Mouse (Mus musculus): Measurements from ENCODE around the gene Rbm48. TPM values are rescaled to one million over a fixed set of nuclear protein-coding genes. Genes with fewer than 3 reads are reported as not detected.
"Not testable (repeated sequence)": the region's sequence is repeated elsewhere in the genome, so short reads cannot be mapped to it uniquely, and the experiment has no call there.

Rbm48 gene
- 8.4 and 9.0 TPM in 2 replicates for polyA plus RNA-seq (2016; fragmentation: Nextera tagmentation; extraction: Ambion mirVana)

GRCm38 (mm10) chr5:3596399-3596766, at the start of gene Rbm48:
Rbm48 (minus strand) TSS chr5:3596585.
- H3K4me2 ChIP-seq = peak within 1 kb of the TSS; percentile 75
- H3K4me3 ChIP-seq = peak within 1 kb of the TSS; percentile 78
- peaks cover 25% of the 10 kb centered on the region for H3K4me1 ChIP-seq
- peak; percentile 71 for ATAC-seq
- under 1% methylated on average over 31 of the region's 31 CpGs for WGBS (ENCODE audit: insufficient replicate concordance)
- H3K9ac ChIP-seq = peak within 1 kb of the TSS; percentile 74
- H3K27me3 ChIP-seq (replicated peaks) = no peaks in the 10 kb centered on the region
- H3K9me3 ChIP-seq (replicated peaks) = no peaks in the 10 kb centered on the region
- H3K36me3 ChIP-seq = peaks cover 21% of the 10 kb centered on the region
- H3K27ac ChIP-seq = peak within 1 kb of the TSS; percentile 63

DNA sequence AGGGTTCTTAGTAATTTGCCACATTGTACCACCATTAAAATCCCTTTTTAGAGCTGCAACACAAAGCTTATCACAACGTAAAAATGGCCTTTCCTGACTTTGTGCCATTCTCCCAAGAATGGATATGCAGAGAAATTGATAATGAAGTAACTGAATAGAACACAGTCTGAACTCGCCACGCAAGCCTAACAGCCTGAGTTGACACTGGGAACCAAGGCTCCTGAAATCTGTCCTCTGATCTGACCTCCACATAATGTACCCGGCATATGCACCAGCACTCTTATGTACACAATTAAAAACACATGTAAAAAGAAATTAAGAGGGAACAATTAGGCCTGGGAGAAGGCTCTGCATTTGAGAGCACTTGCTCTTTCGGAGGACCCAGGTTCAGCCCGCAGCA, 48.9 kb upstream of the Rbm48 start:
- Histone ChIP-seq H3K36me3 (peaks cover 50% of the 10 kb centered on the region), H3K4me1 (peaks cover 30% of the 10 kb centered on the region), H3K9ac (no peak overlapping the region), H3K27ac (no peak overlapping the region), H3K9me3 (replicated peaks) (no peaks in the 10 kb centered on the region), H3K4me3 (no peak overlapping the region), H3K27me3 (replicated peaks) (no peaks in the 10 kb centered on the region), H3K4me2 (peak overlapping the region; percentile 32)
- ATAC-seq = no peak
- 84% methylated on average over 6 of the region's 6 CpGs for WGBS (ENCODE audit: insufficient replicate concordance)

DNA sequence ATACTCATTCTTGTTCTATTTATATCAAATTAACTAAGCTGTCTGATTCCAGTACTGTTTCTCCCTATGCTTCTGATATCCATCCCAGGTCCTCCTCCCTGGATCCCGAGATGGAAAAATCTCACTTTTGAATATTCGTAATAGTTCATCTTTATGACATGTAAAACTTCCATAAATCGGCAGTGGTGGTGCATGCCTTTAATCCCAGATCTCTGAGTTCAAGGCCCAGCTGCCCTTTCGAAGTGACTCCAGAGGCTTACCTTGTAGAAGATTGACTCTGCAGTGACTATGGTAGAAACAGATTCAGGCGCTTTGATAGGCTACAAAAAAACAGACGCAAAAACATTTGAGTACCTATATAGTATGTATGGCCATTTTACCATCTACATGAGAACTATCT, 48.2 kb upstream of the Rbm48 start:
- Histone ChIP-seq H3K4me2 (no peak overlapping the region), H3K9me3 (replicated peaks) (no peaks in the 10 kb centered on the region), H3K36me3 (peaks cover 55% of the 10 kb centered on the region), H3K4me1 (peaks cover 29% of the 10 kb centered on the region), H3K4me3 (no peak overlapping the region), H3K27me3 (replicated peaks) (no peaks in the 10 kb centered on the region), H3K27ac (no peak overlapping the region), H3K9ac (no peak overlapping the region)
- no peak for ATAC-seq
- 87% methylated on average over 6 of the region's 6 CpGs for WGBS (ENCODE audit: insufficient replicate concordance)

DNA sequence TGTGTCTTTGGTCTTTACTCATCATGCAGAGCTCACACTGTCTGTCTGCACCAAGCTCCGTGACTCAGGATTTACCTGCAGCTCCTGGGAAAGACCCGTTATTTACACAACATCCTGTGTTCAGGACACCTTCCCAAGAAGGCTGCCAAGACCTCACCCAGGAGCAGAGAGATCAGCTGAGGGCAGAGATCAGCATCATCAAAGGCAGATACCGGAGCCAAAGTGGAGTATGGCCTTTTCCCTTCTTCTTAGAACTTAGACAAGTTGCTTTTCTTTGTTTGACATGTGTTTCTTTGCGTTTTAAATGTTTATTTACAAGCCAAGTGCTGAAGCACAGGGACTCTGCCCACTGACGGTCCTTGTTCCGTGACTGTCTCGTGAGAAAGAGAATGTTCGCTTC, 38.9 kb upstream of the Rbm48 start:
- Histone ChIP-seq H3K4me2 (no peak overlapping the region), H3K27me3 (replicated peaks) (no peaks in the 10 kb centered on the region), H3K4me3 (no peak overlapping the region), H3K27ac (no peak overlapping the region), H3K36me3 (peaks cover 30% of the 10 kb centered on the region), H3K9me3 (replicated peaks) (no peaks in the 10 kb centered on the region), H3K9ac (no peak overlapping the region), H3K4me1 (peaks cover 18% of the 10 kb centered on the region)
- 77% methylated on average over 8 of the region's 8 CpGs for WGBS (ENCODE audit: insufficient replicate concordance)
- no peak for ATAC-seq

DNA sequence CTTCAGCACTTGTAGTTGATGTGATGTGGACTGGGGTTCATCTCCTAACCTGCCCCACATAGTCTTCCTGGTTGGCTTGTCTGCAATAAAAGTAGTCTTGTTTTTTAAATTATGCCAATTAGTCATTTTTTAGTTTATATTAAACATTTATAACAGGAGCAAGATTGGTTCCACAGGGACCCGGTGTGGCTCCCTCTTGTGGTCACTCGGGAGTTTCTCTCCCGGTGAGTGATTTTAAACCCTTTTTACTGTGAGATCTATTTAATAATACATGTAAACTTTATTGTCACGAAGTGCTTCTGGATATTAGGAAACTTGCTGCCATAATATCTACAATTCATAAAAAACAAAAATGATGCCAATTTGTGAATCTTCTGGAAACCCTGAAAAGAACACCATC, 37.6 kb upstream of the Rbm48 start:
- no peak overlapping the region for H3K27ac ChIP-seq
- H3K9ac ChIP-seq = no peak overlapping the region
- no peak overlapping the region for H3K4me2 ChIP-seq
- WGBS (ENCODE audit: insufficient replicate concordance) = 64% methylated on average over 4 of the region's 4 CpGs
- H3K4me3 ChIP-seq = no peak overlapping the region
- ATAC-seq = no peak
- peaks cover 21% of the 10 kb centered on the region for H3K4me1 ChIP-seq
- no peaks in the 10 kb centered on the region for H3K9me3 ChIP-seq (replicated peaks)
- peaks cover 26% of the 10 kb centered on the region; the same call in 1 of the 2 replicates for H3K36me3 ChIP-seq
- H3K27me3 ChIP-seq (replicated peaks) = no peaks in the 10 kb centered on the region

GRCm38 (mm10) chr5:3633315-3633714, 36.9 kb upstream of the Rbm48 start:
- H3K9ac ChIP-seq = no peak overlapping the region
- ATAC-seq = no peak
- no peak overlapping the region for H3K27ac ChIP-seq
- no peak overlapping the region for H3K4me2 ChIP-seq
- H3K36me3 ChIP-seq = peaks cover 26% of the 10 kb centered on the region; the same call in 1 of the 2 replicates
- H3K4me3 ChIP-seq = no peak overlapping the region
- peaks cover 21% of the 10 kb centered on the region for H3K4me1 ChIP-seq
- 89% methylated on average over 13 of the region's 13 CpGs for WGBS (ENCODE audit: insufficient replicate concordance)
- no peaks in the 10 kb centered on the region for H3K9me3 ChIP-seq (replicated peaks)
- no peaks in the 10 kb centered on the region for H3K27me3 ChIP-seq (replicated peaks)

DNA sequence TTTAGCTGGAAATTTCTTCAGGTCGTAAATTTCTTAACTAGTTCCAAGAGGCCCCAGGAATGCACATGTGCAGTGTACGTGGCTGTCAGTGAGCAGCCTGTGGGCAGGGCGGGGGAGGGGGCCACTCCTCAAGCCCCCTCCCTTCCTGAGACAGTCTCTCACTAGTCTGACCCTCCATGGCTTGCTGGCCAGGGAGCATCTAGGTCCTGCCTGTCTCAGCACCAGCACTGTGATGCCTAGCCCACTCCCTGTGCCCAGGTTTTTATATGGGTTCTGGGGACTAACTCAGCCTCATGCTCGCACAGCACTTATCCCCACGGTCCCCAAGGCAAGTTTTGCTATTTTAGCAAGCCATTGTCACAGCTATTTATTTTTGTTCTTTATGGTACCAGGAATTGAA, 35.9 kb upstream of the Rbm48 start:
- Histone ChIP-seq H3K36me3 (peaks cover 26% of the 10 kb centered on the region; the same call in 1 of the 2 replicates), H3K9me3 (replicated peaks) (no peaks in the 10 kb centered on the region), H3K4me3 (no peak overlapping the region), H3K27ac (no peak overlapping the region), H3K4me1 (peaks cover 21% of the 10 kb centered on the region), H3K4me2 (no peak overlapping the region), H3K9ac (no peak overlapping the region), H3K27me3 (replicated peaks) (no peaks in the 10 kb centered on the region)
- ATAC-seq = peak; percentile 40; the same call in 1 of the 2 replicates
- 70% methylated on average over 5 of the region's 5 CpGs for WGBS (ENCODE audit: insufficient replicate concordance)

DNA sequence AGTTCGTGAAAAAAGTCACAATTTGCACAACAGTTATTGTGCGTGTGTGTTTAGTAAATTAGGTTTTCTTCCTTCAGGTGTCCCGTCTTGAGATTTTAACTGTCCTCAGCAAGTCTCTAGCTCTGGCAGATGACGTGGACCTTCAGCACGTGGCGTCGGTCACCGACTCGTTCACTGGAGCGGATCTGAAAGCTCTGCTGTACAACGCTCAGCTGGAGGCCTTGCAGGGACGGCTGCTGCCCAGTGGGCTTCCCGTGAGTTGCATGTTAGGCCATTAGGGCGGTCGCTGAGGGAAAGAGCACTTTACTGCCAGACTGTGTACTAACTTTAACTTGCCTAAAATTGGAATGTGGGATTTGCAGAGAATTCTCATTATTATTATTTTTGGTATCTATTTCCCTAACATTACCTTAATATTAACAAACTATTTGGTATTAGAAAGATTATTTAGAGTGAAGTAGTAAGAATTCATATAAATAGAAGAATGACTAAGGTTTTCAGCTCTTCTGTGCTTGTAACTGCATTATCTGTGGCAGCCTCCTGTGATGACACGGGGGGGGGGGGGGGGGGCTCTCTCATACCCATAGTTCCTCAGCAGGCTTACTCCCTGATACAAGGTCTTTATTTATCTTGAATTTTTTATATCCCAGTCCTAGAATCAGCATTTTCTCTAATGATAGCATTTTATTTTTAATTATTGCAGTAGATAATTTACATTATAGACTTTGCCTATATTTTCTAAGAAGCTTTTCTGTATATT, 35.3 kb upstream of the Rbm48 start:
- H3K4me2 ChIP-seq = no peak overlapping the region
- WGBS (ENCODE audit: insufficient replicate concordance) = 72% methylated on average over 16 of the region's 16 CpGs
- no peaks in the 10 kb centered on the region for H3K27me3 ChIP-seq (replicated peaks)
- no peak overlapping the region for H3K27ac ChIP-seq
- peaks cover 21% of the 10 kb centered on the region for H3K4me1 ChIP-seq
- ATAC-seq = peak; percentile 50; the same call in 1 of the 2 replicates
- H3K9ac ChIP-seq = no peak overlapping the region
- no peaks in the 10 kb centered on the region for H3K9me3 ChIP-seq (replicated peaks)
- H3K36me3 ChIP-seq = peaks cover 26% of the 10 kb centered on the region; the same call in 1 of the 2 replicates
- no peak overlapping the region for H3K4me3 ChIP-seq

DNA sequence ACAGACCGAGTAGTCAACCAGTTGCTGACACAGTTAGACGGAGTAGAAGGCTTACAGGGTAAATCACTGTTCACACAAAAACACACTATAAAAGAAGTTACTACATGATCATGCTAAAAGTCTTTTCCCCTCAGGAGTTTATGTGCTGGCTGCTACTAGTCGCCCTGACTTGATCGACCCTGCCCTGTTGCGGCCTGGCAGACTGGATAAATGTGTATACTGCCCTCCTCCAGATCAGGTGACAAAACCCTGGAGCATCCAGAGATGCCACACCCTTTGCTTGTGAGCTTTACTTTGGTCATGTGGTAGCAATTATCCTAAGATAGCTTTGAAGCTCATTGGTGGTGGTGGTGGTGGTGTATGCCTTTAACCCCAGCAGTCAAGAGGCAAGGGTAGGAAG, 33.7 kb upstream of the Rbm48 start:
- no peak overlapping the region for H3K9ac ChIP-seq
- H3K9me3 ChIP-seq (replicated peaks) = no peaks in the 10 kb centered on the region
- 84% methylated on average over 5 of the region's 5 CpGs for WGBS (ENCODE audit: insufficient replicate concordance)
- no peak for ATAC-seq
- H3K27ac ChIP-seq = no peak overlapping the region
- H3K4me2 ChIP-seq = no peak overlapping the region
- H3K4me3 ChIP-seq = no peak overlapping the region
- H3K4me1 ChIP-seq = peaks cover 21% of the 10 kb centered on the region
- no peaks in the 10 kb centered on the region for H3K27me3 ChIP-seq (replicated peaks)
- H3K36me3 ChIP-seq = peaks cover 24% of the 10 kb centered on the region

DNA sequence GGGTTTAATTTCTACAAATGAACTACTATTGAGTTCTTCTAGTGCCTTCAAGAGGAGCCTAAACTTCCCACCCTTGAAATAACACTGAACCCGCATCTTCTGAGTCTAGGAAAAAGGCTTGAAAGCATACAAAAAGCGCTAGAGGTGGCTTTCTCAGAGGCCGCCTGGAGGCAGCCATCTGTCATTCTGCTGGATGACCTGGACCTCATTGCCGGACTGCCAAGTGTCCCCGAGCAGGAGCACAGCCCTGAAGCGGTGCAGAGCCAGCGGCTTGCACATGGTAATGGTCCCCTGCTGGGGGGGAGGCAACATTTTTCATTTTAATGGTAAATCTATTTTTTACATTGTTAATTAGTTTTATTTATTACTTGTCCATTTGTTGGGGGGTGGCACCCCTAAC, 24.1 kb upstream of the Rbm48 start:
- WGBS (ENCODE audit: insufficient replicate concordance) = 79% methylated on average over 7 of the region's 7 CpGs
- Histone ChIP-seq H3K36me3 (peaks cover 40% of the 10 kb centered on the region), H3K4me1 (no peaks in the 10 kb centered on the region), H3K27me3 (replicated peaks) (no peaks in the 10 kb centered on the region), H3K27ac (no peak overlapping the region), H3K4me2 (no peak overlapping the region), H3K9me3 (replicated peaks) (no peaks in the 10 kb centered on the region), H3K4me3 (no peak overlapping the region), H3K9ac (no peak overlapping the region)
- ATAC-seq = no peak

GRCm38 (mm10) chr5:3611835-3612234, 15.4 kb upstream of the Rbm48 start:
- not testable (repeated sequence) for ATAC-seq; H3K4me1 ChIP-seq; H3K9ac ChIP-seq; H3K4me3 ChIP-seq; H3K9me3 ChIP-seq (replicated peaks); H3K27ac ChIP-seq; H3K4me2 ChIP-seq; H3K27me3 ChIP-seq (replicated peaks)
- WGBS (ENCODE audit: insufficient replicate concordance) = 77% methylated on average over 2 of the region's 2 CpGs
- H3K36me3 ChIP-seq = peaks cover 26% of the 10 kb centered on the region

GRCm38 (mm10) chr5:3609241-3609640, 12.9 kb upstream of the Rbm48 start:
- Histone ChIP-seq H3K27me3 (replicated peaks) (no peaks in the 10 kb centered on the region), H3K27ac (no peak overlapping the region), H3K4me3 (no peak overlapping the region), H3K4me2 (no peak overlapping the region), H3K4me1 (no peaks in the 10 kb centered on the region), H3K36me3 (peaks cover 35% of the 10 kb centered on the region), H3K9ac (no peak overlapping the region), H3K9me3 (replicated peaks) (no peaks in the 10 kb centered on the region)
- 86% methylated on average over 7 of the region's 7 CpGs for WGBS (ENCODE audit: insufficient replicate concordance)
- no peak for ATAC-seq

GRCm38 (mm10) chr5:3607114-3607513, 10.7 kb upstream of the Rbm48 start:
- Histone ChIP-seq H3K4me2 (no peak overlapping the region), H3K36me3 (peaks cover 27% of the 10 kb centered on the region), H3K9me3 (replicated peaks) (no peaks in the 10 kb centered on the region), H3K27ac (no peak overlapping the region), H3K27me3 (replicated peaks) (no peaks in the 10 kb centered on the region), H3K4me3 (no peak overlapping the region), H3K9ac (no peak overlapping the region), H3K4me1 (no peaks in the 10 kb centered on the region)
- ATAC-seq = no peak
- 85% methylated on average over 9 of the region's 9 CpGs for WGBS (ENCODE audit: insufficient replicate concordance)
